Mouse (Mus musculus) C2C12 (cell line): ENCODE results near the gene Otx2.

Experiments
- CTCF ChIP-seq: IDR thresholded peaks from one replicate; pipeline ENCODE4 v1.5.1; 2011; ENCODE audit not compliant: control insufficient read depth, insufficient read depth, insufficient read length
- USF1 ChIP-seq: IDR thresholded peaks from one replicate; pipeline ENCODE4 v1.6.1; 2011; ENCODE audit warnings: low read depth, mild to moderate bottlenecking, control low read depth, moderate library complexity

- TF ChIP-seq CTCF (no peak), USF1 (no peak)
Measured at GRCm38 (mm10) chr14:48655073-48655791, 18.4 kb downstream of the Otx2 start.
